Mouse (Mus musculus): ENCODE data around the gene Nr2c2. TPM values are rescaled to one million over a fixed set of nuclear protein-coding genes. Genes with fewer than 3 reads are reported as not detected.

The Nr2c2 gene
- polyA plus RNA-seq, 1 experiment: 22.1 TPM

DNA sequence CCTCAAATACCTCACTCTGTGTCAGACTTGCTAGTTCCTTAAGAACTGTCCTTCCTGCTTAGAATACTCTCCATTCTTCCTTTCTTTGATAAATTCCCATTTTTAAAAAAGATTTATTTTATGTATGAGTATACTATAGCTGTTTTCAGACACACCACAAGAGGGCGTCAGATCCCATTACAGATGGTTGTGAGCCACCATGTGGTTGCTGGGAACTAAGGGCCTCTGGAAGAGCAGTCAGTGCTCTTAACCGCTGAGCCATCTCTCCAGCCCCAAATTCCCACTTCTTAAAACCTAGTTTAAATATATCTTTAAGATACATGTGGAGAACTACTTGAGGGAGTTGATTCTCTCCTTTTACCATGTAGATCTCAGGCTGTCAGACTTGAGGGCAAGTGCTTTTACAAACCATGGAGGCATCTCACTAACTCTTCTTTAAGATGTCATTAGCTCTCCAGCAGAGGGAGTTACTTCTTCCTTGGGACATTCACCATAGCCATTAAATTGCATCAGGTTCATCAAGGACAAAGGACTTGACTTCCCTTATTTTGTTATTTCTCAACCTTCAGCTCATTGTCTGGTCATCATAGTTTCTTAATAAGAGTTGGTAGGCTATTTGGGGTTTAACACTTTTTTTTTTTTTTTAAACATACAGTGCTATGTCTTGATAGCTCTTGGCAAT lies 9.6 kb downstream of the Nr2c2 start:
- TF ChIP-seq POLR2A (IDR thresholded peaks at IDR 0.05; ENCODE audit: borderline replicate concordance, extremely low read depth, low read depth, low read length) (no peak), CTCF (IDR thresholded peaks at IDR 0.05; ENCODE audit: insufficient read depth, low read length) (0 out of 2 replicates have a peak, but pooled peaks have one; percentile 2)
- DNase-seq: no peak
- 77% methylated on average over 2 of the region's 2 CpGs for WGBS
- no peak overlapping the region for H3K4me3 ChIP-seq (replicated peaks; ENCODE audit: extremely low read depth, low read depth, low read length)
- peaks cover 4% of the 10 kb centered on the region for H3K4me1 ChIP-seq (ENCODE audit: control insufficient read depth, insufficient read depth, low read length)

DNA sequence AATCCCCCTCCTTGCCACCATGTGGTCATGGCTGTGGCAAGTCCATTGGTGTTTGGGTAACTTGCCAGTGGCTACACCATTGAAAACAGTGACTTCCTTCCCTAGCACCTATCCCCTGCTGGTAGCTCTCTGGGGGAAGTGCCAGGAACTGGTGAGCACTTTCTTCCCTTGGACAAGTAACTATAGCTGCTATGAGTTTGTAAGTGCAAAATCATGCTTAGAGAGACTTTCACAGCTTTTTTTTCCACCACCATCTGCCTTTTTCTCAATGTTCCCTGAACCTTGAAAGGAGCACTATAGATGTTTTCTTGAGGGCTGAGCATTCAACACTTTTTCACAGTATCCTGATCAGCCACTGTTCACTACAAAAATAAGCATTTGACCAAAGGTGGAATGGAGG lies 33.4 kb downstream of the Nr2c2 start:
- TF ChIP-seq CTCF (IDR thresholded peaks at IDR 0.05; ENCODE audit: insufficient read depth, low read length) (no peak), POLR2A (IDR thresholded peaks at IDR 0.05; ENCODE audit: borderline replicate concordance, extremely low read depth, low read depth, low read length) (no peak)
- DNase-seq: no peak
- H3K4me1 ChIP-seq (ENCODE audit: control insufficient read depth, insufficient read depth, low read length): no peaks in the 10 kb centered on the region
- H3K4me3 ChIP-seq (replicated peaks; ENCODE audit: extremely low read depth, low read depth, low read length): no peak overlapping the region

DNA sequence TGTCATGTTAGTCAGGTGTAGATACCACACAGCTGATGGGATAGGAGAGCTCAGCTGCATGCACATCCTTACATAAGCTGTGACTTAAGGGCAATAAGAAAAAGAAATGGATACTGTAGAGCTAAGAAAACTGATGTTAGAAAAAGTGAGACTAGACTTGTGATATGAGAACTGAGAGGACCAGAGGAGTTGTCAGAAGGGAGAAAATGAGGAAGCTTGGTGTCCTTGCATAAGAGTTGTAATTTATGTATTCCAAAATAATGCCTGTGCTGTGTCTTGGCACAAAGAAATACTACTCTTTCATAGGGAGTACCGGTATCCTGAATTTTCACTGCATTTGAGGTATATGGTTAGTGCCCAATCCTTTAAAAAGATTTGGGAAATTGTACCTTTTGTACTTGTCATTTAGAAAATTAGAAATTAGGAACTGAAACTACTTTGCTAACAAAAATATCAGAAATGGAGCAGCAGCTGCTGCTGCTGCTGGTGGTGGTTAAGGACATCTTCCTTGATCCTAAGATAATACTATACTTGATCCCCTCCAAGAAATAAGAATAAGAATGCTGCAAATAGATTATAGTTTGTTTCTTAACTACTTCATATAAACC lies 35.8 kb downstream of the Nr2c2 start:
- DNase-seq: no peak
- Histone ChIP-seq H3K4me3 (replicated peaks; ENCODE audit: extremely low read depth, low read depth, low read length) (no peak overlapping the region), H3K4me1 (ENCODE audit: control insufficient read depth, insufficient read depth, low read length) (peaks cover 8% of the 10 kb centered on the region)
- 87% methylated on average over 1 of the region's 1 CpGs for WGBS
- TF ChIP-seq CTCF (IDR thresholded peaks at IDR 0.05; ENCODE audit: insufficient read depth, low read length) (no peak), POLR2A (IDR thresholded peaks at IDR 0.05; ENCODE audit: borderline replicate concordance, extremely low read depth, low read depth, low read length) (no peak)

- H3K4me3 ChIP-seq (replicated peaks; ENCODE audit: extremely low read depth, low read depth, low read length): no peak overlapping the region
- DNase-seq: no peak
- WGBS: 78% methylated on average over 1 of the region's 1 CpGs
- peaks cover 11% of the 10 kb centered on the region for H3K4me1 ChIP-seq (ENCODE audit: control insufficient read depth, insufficient read depth, low read length)
- no peak for TF ChIP-seq CTCF (IDR thresholded peaks at IDR 0.05; ENCODE audit: insufficient read depth, low read length)
- TF ChIP-seq POLR2A (IDR thresholded peaks at IDR 0.05; ENCODE audit: borderline replicate concordance, extremely low read depth, low read depth, low read length): no peak
These were observed 40.3 kb downstream of the Nr2c2 start for GRCm38 (mm10) chr6:92131456-92131855.

GRCm38 (mm10) chr6:92132021-92132911 lies 41.1 kb downstream of the Nr2c2 start:
- H3K4me1 ChIP-seq (ENCODE audit: control insufficient read depth, insufficient read depth, low read length): peaks cover 11% of the 10 kb centered on the region
- H3K4me3 ChIP-seq (replicated peaks; ENCODE audit: extremely low read depth, low read depth, low read length): no peak overlapping the region
- no peak for TF ChIP-seq POLR2A (IDR thresholded peaks at IDR 0.05; ENCODE audit: borderline replicate concordance, extremely low read depth, low read depth, low read length)
- TF ChIP-seq CTCF (IDR thresholded peaks at IDR 0.05; ENCODE audit: insufficient read depth, low read length): no peak
- DNase-seq: no peak
- WGBS: 40% methylated on average over 3 of the region's 3 CpGs

GRCm38 (mm10) chr6:92133617-92134016 lies 42.4 kb downstream of the Nr2c2 start:
- 91% methylated on average over 2 of the region's 2 CpGs for WGBS
- DNase-seq: no peak
- no peak overlapping the region for H3K4me3 ChIP-seq (replicated peaks; ENCODE audit: extremely low read depth, low read depth, low read length)
- peaks cover 11% of the 10 kb centered on the region for H3K4me1 ChIP-seq (ENCODE audit: control insufficient read depth, insufficient read depth, low read length)
- TF ChIP-seq CTCF (IDR thresholded peaks at IDR 0.05; ENCODE audit: insufficient read depth, low read length): no peak
- TF ChIP-seq POLR2A (IDR thresholded peaks at IDR 0.05; ENCODE audit: borderline replicate concordance, extremely low read depth, low read depth, low read length): no peak

- 70% methylated on average over 2 of the region's 2 CpGs for WGBS
- TF ChIP-seq POLR2A (IDR thresholded peaks at IDR 0.05; ENCODE audit: borderline replicate concordance, extremely low read depth, low read depth, low read length) (no peak), CTCF (IDR thresholded peaks at IDR 0.05; ENCODE audit: insufficient read depth, low read length) (no peak)
- no peak for DNase-seq
- Histone ChIP-seq H3K4me1 (ENCODE audit: control insufficient read depth, insufficient read depth, low read length) (peaks cover 8% of the 10 kb centered on the region), H3K4me3 (replicated peaks; ENCODE audit: extremely low read depth, low read depth, low read length) (no peak overlapping the region)
These were observed 45.2 kb downstream of the Nr2c2 start for GRCm38 (mm10) chr6:92136356-92136755.

GRCm38 (mm10) chr6:92145881-92146280 lies 54.7 kb downstream of the Nr2c2 start:
- H3K4me1 ChIP-seq (ENCODE audit: control insufficient read depth, insufficient read depth, low read length): no peaks in the 10 kb centered on the region; the same call in 1 of the 2 replicates
- no peak for DNase-seq
- no peak for TF ChIP-seq CTCF (IDR thresholded peaks at IDR 0.05; ENCODE audit: insufficient read depth, low read length)
- no peak for TF ChIP-seq POLR2A (IDR thresholded peaks at IDR 0.05; ENCODE audit: borderline replicate concordance, extremely low read depth, low read depth, low read length)
- H3K4me3 ChIP-seq (replicated peaks; ENCODE audit: extremely low read depth, low read depth, low read length): no peak overlapping the region
- 94% methylated on average over 4 of the region's 4 CpGs for WGBS

- WGBS: 43% methylated on average over 1 of the region's 1 CpGs
- no peak overlapping the region for H3K4me3 ChIP-seq (replicated peaks; ENCODE audit: extremely low read depth, low read depth, low read length)
These were observed 62.6 kb downstream of the Nr2c2 start for GRCm38 (mm10) chr6:92153774-92154173.

More at GRCm38 (mm10) chr6:92153774-92154173, 62.6 kb downstream of the Nr2c2 start:
- TF ChIP-seq CTCF (IDR thresholded peaks at IDR 0.05; ENCODE audit: insufficient read depth, low read length) (no peak), POLR2A (IDR thresholded peaks at IDR 0.05; ENCODE audit: borderline replicate concordance, extremely low read depth, low read depth, low read length) (no peak)
- no peaks in the 10 kb centered on the region for H3K4me1 ChIP-seq (ENCODE audit: control insufficient read depth, insufficient read depth, low read length)
- DNase-seq: no peak

Data from lung, adult 2 months (tissue).